Mouse (Mus musculus) bone marrow macrophage, adult 2 months (primary cell): ENCODE data around the gene Sult1c1.

ENCODE experiments used
- CTCF ChIP-seq: IDR thresholded peaks from 2 replicates; pipeline ENCODE4 v1.5.1; 2012; ENCODE audit warnings: low read depth, mild to moderate bottlenecking, low read length, moderate library complexity
- POLR2A ChIP-seq: IDR thresholded peaks from 2 replicates; pipeline ENCODE4 v1.6.1; 2012; ENCODE audit warnings: mild to moderate bottlenecking, low read depth, low read length, borderline replicate concordance

- TF ChIP-seq CTCF, result no peak
- TF ChIP-seq POLR2A, result no peak
These were observed 16.9 kb downstream of the Sult1c1 start for GRCm38 (mm10) chr17:53973606-53974005.
